Mouse (Mus musculus) small intestine, adult 2 months (tissue): ENCODE data around the gene Olfr482. TPM values are rescaled to one million over a fixed set of nuclear protein-coding genes. Genes with fewer than 3 reads are reported as not detected.

Experiments used
- H3K27ac ChIP-seq: fragments of 200-500 bp; 2 replicates; pipeline ENCODE4 v1.5.1; 2012; ENCODE audit warnings: low read depth, low read length, control low read depth, inconsistent platforms; ENCODE audit not compliant: insufficient read depth
- H3K27me3 ChIP-seq: fragments of 200-500 bp; 2 replicates; pipeline ENCODE4 v1.6.1; 2012; ENCODE audit warnings: mild to moderate bottlenecking, moderate library complexity, low read length, inconsistent platforms; ENCODE audit not compliant: control insufficient read depth, insufficient read depth
- H3K36me3 ChIP-seq: fragments of 200-500 bp; 2 replicates; pipeline ENCODE4 v1.6.1; 2012; ENCODE audit warnings: mild to moderate bottlenecking, low read length, control low read depth, inconsistent platforms; ENCODE audit not compliant: control insufficient read depth, insufficient read depth
- H3K4me1 ChIP-seq: fragments of 200-500 bp; 2 replicates; pipeline ENCODE4 v1.6.1; 2012; ENCODE audit warnings: low read length, inconsistent platforms, mixed read lengths; ENCODE audit not compliant: control insufficient read depth, insufficient read depth, insufficient read length
- H3K4me3 ChIP-seq: fragments of 200-500 bp; 2 replicates; pipeline ENCODE4 v1.5.1; 2012; ENCODE audit warnings: low read depth, mild to moderate bottlenecking, control low read depth, inconsistent platforms, low read length, moderate library complexity
- CTCF ChIP-seq: fragments of 200-500 bp; IDR thresholded peaks from 2 replicates; pipeline ENCODE4 v1.5.1; 2012; ENCODE audit warnings: low read depth, mild to moderate bottlenecking, control low read depth, inconsistent platforms, low read length, moderate library complexity, mixed read lengths; ENCODE audit not compliant: insufficient replicate concordance, insufficient read length; ENCODE audit errors: extremely low read depth
- POLR2A ChIP-seq: fragments of 200-500 bp; IDR thresholded peaks from 2 replicates; pipeline ENCODE4 v1.6.1; 2012; ENCODE audit warnings: low read depth, mild to moderate bottlenecking, control low read depth, inconsistent platforms, low read length, moderate library complexity
- WGBS: fragments of 180-500 bp; shearing (Covaris S2); methylation state at CpG from one replicate; pipeline ENCODE4 v1.1.7; 2018; 5-methylcytosine and 5-hydroxymethylcytosine counted together
- polyA plus RNA-seq: library from polyadenylated mRNA; depleted of rRNA; stranded (reverse); fragments of >200 nt; gene quantifications from 2 replicates; pipeline ENCODE4 v1.2.3, GENCODE M21; 2012; rRNA removed

Gene Olfr482
- not detected in 2 replicates for polyA plus RNA-seq

- Histone ChIP-seq H3K27me3 (no peaks in the 10 kb centered on the region), H3K4me1 (no peaks in the 10 kb centered on the region), H3K36me3 (no peaks in the 10 kb centered on the region), H3K4me3 (no peak within 1 kb of the TSS), H3K27ac (no peak within 1 kb of the TSS)
- no peak for TF ChIP-seq CTCF
- TF ChIP-seq POLR2A, result no peak
- WGBS, result 38% methylated on average over 1 of the region's 1 CpGs
These were observed at the start of gene Olfr482 for GRCm38 (mm10) chr7:108097486-108097885. TSS of gene Olfr482 (minus strand) at chr7:108097586.

DNA sequence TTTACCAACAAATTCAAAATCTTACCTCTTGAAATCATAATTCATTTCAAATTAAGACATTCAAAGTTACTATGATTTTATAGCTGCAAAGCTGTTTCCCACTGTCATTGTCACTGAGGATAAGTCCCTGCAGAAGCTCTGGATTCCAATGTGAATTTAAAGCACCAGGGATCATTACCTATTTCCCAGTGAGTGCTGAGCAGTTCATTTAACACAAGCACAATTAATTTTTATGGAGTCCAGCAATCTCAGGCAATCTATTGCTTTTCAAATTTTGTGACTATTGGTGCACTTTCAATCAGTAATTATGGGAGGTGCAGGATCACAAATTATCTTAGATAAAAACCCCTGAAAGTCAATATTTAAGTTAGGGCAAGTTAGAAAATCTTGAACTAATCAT, 30.0 kb upstream of the Olfr482 start, which contains the start of gene Olfr484:
TSS of gene Olfr484 (minus strand) at position 101 of the 400 bp plus-strand sequence.
- no peaks in the 10 kb centered on the region for H3K36me3 ChIP-seq
- no peaks in the 10 kb centered on the region for H3K27me3 ChIP-seq
- H3K27ac ChIP-seq, result no peak within 1 kb of the TSS
- no peak for TF ChIP-seq POLR2A
- TF ChIP-seq CTCF, result no peak
- no peak within 1 kb of the TSS for H3K4me3 ChIP-seq
- no peaks in the 10 kb centered on the region for H3K4me1 ChIP-seq

GRCm38 (mm10) chr7:108121416-108121815, 24.0 kb upstream of the Olfr482 start:
- H3K36me3 ChIP-seq, result no peaks in the 10 kb centered on the region
- H3K4me3 ChIP-seq, result no peak overlapping the region
- WGBS, result 45% methylated on average over 1 of the region's 1 CpGs
- TF ChIP-seq CTCF (no peak), POLR2A (no peak)
- H3K27ac ChIP-seq, result no peak overlapping the region
- H3K27me3 ChIP-seq, result no peaks in the 10 kb centered on the region
- no peaks in the 10 kb centered on the region for H3K4me1 ChIP-seq

GRCm38 (mm10) chr7:108120681-108121080, 23.3 kb upstream of the Olfr482 start:
- TF ChIP-seq POLR2A, result no peak
- TF ChIP-seq CTCF, result no peak
- Histone ChIP-seq H3K36me3 (no peaks in the 10 kb centered on the region), H3K4me1 (no peaks in the 10 kb centered on the region), H3K4me3 (no peak overlapping the region), H3K27ac (no peak overlapping the region), H3K27me3 (no peaks in the 10 kb centered on the region)
- WGBS, result 17% methylated on average over 1 of the region's 1 CpGs

DNA sequence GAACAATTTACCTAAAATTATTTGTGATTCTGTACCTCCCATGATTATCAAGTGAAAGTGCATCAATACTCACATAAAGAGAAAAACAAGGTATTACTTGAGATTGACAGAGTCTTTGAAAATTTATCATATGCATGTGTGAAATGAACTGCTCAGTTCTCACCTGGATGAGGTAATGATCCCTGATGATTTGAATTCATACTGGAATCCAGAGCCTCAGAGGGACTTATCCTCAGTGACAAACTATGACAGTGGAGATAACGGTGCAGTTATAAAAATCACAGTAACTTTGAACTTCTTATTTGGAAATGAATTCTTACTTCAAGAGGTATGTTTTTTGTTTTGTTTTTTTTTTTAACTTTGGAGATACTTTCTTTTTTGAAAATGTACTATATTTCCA, 3.2 kb upstream of the Olfr482 start, which contains the start of gene Olfr483:
TSS of gene Olfr483 (plus strand) at position 301 of the 400 bp plus-strand sequence.
- no peak for TF ChIP-seq CTCF
- no peak for TF ChIP-seq POLR2A
- no peak within 1 kb of the TSS for H3K4me3 ChIP-seq
- no peaks in the 10 kb centered on the region for H3K27me3 ChIP-seq
- H3K27ac ChIP-seq, result no peak within 1 kb of the TSS
- H3K4me1 ChIP-seq, result no peaks in the 10 kb centered on the region
- 88% methylated on average over 1 of the region's 1 CpGs for WGBS
- no peaks in the 10 kb centered on the region for H3K36me3 ChIP-seq

DNA sequence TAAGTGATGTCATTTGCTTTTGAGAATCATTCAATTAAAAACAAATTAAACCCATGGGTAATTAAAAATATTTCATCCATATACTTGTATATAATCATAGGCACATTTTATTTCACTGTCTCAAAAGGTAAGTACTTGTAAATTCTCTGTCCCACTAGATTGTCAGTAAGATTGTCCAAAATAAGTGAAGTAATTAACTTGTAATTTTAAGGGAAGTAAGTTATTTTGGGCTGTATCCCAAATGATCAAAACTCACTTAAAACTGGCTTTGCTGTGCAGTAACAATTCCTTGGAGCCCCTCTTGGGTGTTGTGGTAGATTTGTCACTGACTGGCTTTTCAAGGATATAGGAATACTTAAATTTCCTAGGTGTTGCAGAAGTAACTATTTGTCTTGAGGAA, 17.8 kb downstream of the Olfr482 start, which contains the start of gene Olfr481:
TSS of gene Olfr481 (plus strand) at position 301 of the 400 bp plus-strand sequence.
- no peak within 1 kb of the TSS for H3K27ac ChIP-seq
- no peaks in the 10 kb centered on the region for H3K27me3 ChIP-seq
- TF ChIP-seq POLR2A (no peak), CTCF (no peak)
- no peaks in the 10 kb centered on the region for H3K36me3 ChIP-seq
- no peak within 1 kb of the TSS for H3K4me3 ChIP-seq
- H3K4me1 ChIP-seq, result no peaks in the 10 kb centered on the region

GRCm38 (mm10) chr7:108067246-108067645, 30.1 kb downstream of the Olfr482 start, which contains the start of gene Olfr480:
TSS of gene Olfr480 (minus strand) at chr7:108067346.
- Histone ChIP-seq H3K4me1 (no peaks in the 10 kb centered on the region), H3K27ac (no peak within 1 kb of the TSS), H3K36me3 (no peaks in the 10 kb centered on the region), H3K27me3 (no peaks in the 10 kb centered on the region), H3K4me3 (no peak within 1 kb of the TSS)
- TF ChIP-seq POLR2A, result no peak
- no peak for TF ChIP-seq CTCF
- WGBS, result 86% methylated on average over 1 of the region's 1 CpGs

- Histone ChIP-seq H3K36me3 (no peaks in the 10 kb centered on the region), H3K27me3 (no peaks in the 10 kb centered on the region), H3K27ac (no peak within 1 kb of the TSS), H3K4me3 (no peak within 1 kb of the TSS), H3K4me1 (no peaks in the 10 kb centered on the region)
- TF ChIP-seq POLR2A, result no peak
- TF ChIP-seq CTCF, result no peak
- WGBS, result 84% methylated on average over 2 of the region's 2 CpGs
These were observed 47.0 kb downstream of the Olfr482 start, which contains the start of gene Olfr479 for GRCm38 (mm10) chr7:108050393-108050792. TSS of gene Olfr479 (plus strand) at chr7:108050693.

Other genes starting within 250 kb of the Olfr482 start
- not detected in 2 replicates for gene Olfr472, start 199.7 kb downstream of the Olfr482 start, polyA plus RNA-seq
- not detected in 2 replicates for gene Olfr473, start 167.1 kb downstream of the Olfr482 start, polyA plus RNA-seq
- not detected in 2 replicates for gene Olfr474, start 142.9 kb downstream of the Olfr482 start, polyA plus RNA-seq
- gene Olfr476, start 132.8 kb downstream of the Olfr482 start, polyA plus RNA-seq, result not detected in 2 replicates
- not detected in 2 replicates for gene Olfr477, start 110.9 kb downstream of the Olfr482 start, polyA plus RNA-seq
- not detected in 2 replicates for gene Olfr478, start 63.6 kb downstream of the Olfr482 start, polyA plus RNA-seq
- not detected in 2 replicates for gene Olfr479, start 46.9 kb downstream of the Olfr482 start, polyA plus RNA-seq
- gene Olfr480, start 30.2 kb downstream of the Olfr482 start, polyA plus RNA-seq, result not detected in 2 replicates
- not detected in 2 replicates for gene Olfr481, start 17.7 kb downstream of the Olfr482 start, polyA plus RNA-seq
- gene Olfr483, start 3.3 kb upstream of the Olfr482 start, polyA plus RNA-seq, result not detected in 2 replicates
- not detected in 2 replicates for gene Olfr484, start 29.9 kb upstream of the Olfr482 start, polyA plus RNA-seq
- not detected in 2 replicates for gene Olfr485, start 62.3 kb upstream of the Olfr482 start, polyA plus RNA-seq
- not detected in 2 replicates for gene Olfr486, start 75.2 kb upstream of the Olfr482 start, polyA plus RNA-seq
- gene Olfr487, start 117.0 kb upstream of the Olfr482 start, polyA plus RNA-seq, result not detected in 2 replicates
- gene Olfr488, start 160.8 kb upstream of the Olfr482 start, polyA plus RNA-seq, result not detected in 2 replicates
- gene Olfr490, start 191.3 kb upstream of the Olfr482 start, polyA plus RNA-seq, result not detected in 2 replicates
- not detected in 2 replicates for gene Olfr491, start 215.9 kb upstream of the Olfr482 start, polyA plus RNA-seq
- gene Olfr492, start 226.1 kb upstream of the Olfr482 start, polyA plus RNA-seq, result not detected in 2 replicates
- gene Olfr493, start 249.4 kb upstream of the Olfr482 start, polyA plus RNA-seq, result not detected in 2 replicates